Mouse (Mus musculus) kidney, embryonic 14.5 days (tissue): ENCODE data around the gene Fam53b. TPM values are rescaled to one million over a fixed set of nuclear protein-coding genes. Genes with fewer than 3 reads are reported as not detected.

ENCODE experiments used
- ATAC-seq: fragments of 200-750 bp; cut with Nextera tagmentation; 2 replicates; pipeline ENCODE4 v1.8.0; 2017; ENCODE audit warnings: moderate number of reproducible peaks, mild to moderate bottlenecking, moderate TSS enrichment, moderate library complexity; ENCODE audit not compliant: low FRiP score, low TSS enrichment
- H3K27ac ChIP-seq: fragments of 300-500 bp; sonication (generic); 2 replicates; pipeline ENCODE4 v1.5.1; 2014; ENCODE audit warnings: low read depth, mild to moderate bottlenecking, low read length, moderate library complexity, mixed read lengths
- H3K27me3 ChIP-seq: fragments of 300-500 bp; sonication (generic); 2 replicates; pipeline ENCODE4 v1.6.1; 2014; ENCODE audit warnings: mild to moderate bottlenecking, low read length; ENCODE audit not compliant: control insufficient read depth, insufficient read depth
- H3K36me3 ChIP-seq: fragments of 300-500 bp; sonication (generic); 2 replicates; pipeline ENCODE4 v1.6.1; 2014; ENCODE audit warnings: low read length, mixed read lengths; ENCODE audit not compliant: control insufficient read depth, insufficient read depth
- H3K4me1 ChIP-seq: fragments of 300-500 bp; sonication (generic); 2 replicates; pipeline ENCODE4 v1.6.1; 2014; ENCODE audit warnings: low read length, mixed read lengths; ENCODE audit not compliant: control insufficient read depth, insufficient read depth
- H3K4me2 ChIP-seq: fragments of 300-500 bp; sonication (generic); replicated peaks from 2 replicates; pipeline ENCODE4 v1.6.1; 2014; ENCODE audit warnings: low read depth, mild to moderate bottlenecking, low read length
- H3K4me3 ChIP-seq: fragments of 300-500 bp; sonication (generic); 2 replicates; pipeline ENCODE4 v1.5.1; 2014; ENCODE audit warnings: mild to moderate bottlenecking, low read length
- H3K9ac ChIP-seq: fragments of 300-500 bp; sonication (generic); 2 replicates; pipeline ENCODE4 v1.6.1; 2014; ENCODE audit warnings: low read depth, mild to moderate bottlenecking, low read length, moderate library complexity
- H3K9me3 ChIP-seq: fragments of 300-500 bp; sonication (generic); 2 replicates; pipeline ENCODE4 v1.6.1; 2016; ENCODE audit warnings: low read length; ENCODE audit not compliant: control insufficient read depth
- WGBS: fragments of 180-500 bp; shearing (Covaris S2); extraction: QIAGEN DNeasy Blood & Tissue Kit; methylation state at CpG from one replicate; pipeline ENCODE4 v1.1.7; 2014; 5-methylcytosine and 5-hydroxymethylcytosine counted together
- polyA plus RNA-seq: library from polyadenylated mRNA; unstranded; fragments of >200 nt; fragmentation: Nextera tagmentation; extraction: Ambion mirVana; gene quantifications from 2 replicates; pipeline ENCODE4 v1.2.1, GENCODE M21; 2014

Gene Fam53b
- polyA plus RNA-seq = 17.0 and 22.1 TPM in 2 replicates

GRCm38 (mm10) chr7:132813416-132814088 lies at the start of gene Fam53b:
TSS of gene Fam53b (minus strand) at chr7:132813886.
- Histone ChIP-seq H3K27ac (peak within 1 kb of the TSS; percentile 88), H3K9ac (peak within 1 kb of the TSS; percentile 89), H3K27me3 (no peaks in the 10 kb centered on the region), H3K4me1 (peaks cover 36% of the 10 kb centered on the region), H3K36me3 (no peaks in the 10 kb centered on the region), H3K9me3 (no peaks in the 10 kb centered on the region), H3K4me3 (peak within 1 kb of the TSS; percentile 81), H3K4me2 (peak within 1 kb of the TSS; percentile 80)
- under 1% methylated on average over 65 of the region's 85 CpGs for WGBS
- ATAC-seq = peak; percentile 74

GRCm38 (mm10) chr7:132859042-132859958 lies 45.6 kb upstream of the Fam53b start, which contains the start of gene Abraxas2:
TSS of gene Abraxas2 (plus strand) at chr7:132859225.
- 1% methylated on average over 53 of the region's 53 CpGs for WGBS
- ATAC-seq = peak; percentile 96
- Histone ChIP-seq H3K4me1 (no peaks in the 10 kb centered on the region), H3K27ac (peak within 1 kb of the TSS; percentile 69), H3K9ac (peak within 1 kb of the TSS; percentile 93), H3K27me3 (no peaks in the 10 kb centered on the region), H3K36me3 (no peaks in the 10 kb centered on the region), H3K9me3 (no peaks in the 10 kb centered on the region), H3K4me3 (peak within 1 kb of the TSS; percentile 99), H3K4me2 (peak within 1 kb of the TSS; percentile 67)

DNA sequence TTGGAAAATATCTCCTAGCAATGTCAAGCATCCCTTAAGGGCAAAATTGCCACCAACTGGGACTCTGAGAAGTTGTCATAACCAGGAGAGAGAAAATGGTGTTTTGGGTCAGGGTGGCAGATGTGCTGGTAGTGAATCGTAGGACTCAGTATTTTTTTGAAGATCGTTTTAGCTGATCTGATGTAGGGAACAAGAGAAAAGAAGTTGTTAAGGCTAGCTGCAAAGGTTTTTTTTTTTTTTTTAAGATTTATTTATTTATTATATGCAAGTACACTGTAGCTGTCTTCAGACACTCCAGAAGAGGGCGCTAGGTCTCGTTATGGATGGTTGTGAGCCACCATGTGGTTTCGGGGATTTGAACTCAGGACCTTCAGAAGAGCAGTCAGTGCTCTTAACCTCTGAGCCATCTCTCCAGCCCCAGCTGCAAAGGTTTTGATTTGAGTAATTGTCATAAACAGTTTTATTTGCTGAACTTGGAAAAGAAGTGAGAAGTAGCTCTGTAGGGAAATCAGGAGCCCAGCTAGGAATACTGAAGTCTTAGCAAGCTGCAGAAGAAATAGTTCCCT lies 44.4 kb upstream of the Fam53b start:
- H3K4me3 ChIP-seq = no peak overlapping the region
- H3K9ac ChIP-seq = no peak overlapping the region
- WGBS = 71% methylated on average over 5 of the region's 5 CpGs
- H3K36me3 ChIP-seq = no peaks in the 10 kb centered on the region
- H3K27me3 ChIP-seq = no peaks in the 10 kb centered on the region
- no peak overlapping the region for H3K4me2 ChIP-seq
- no peaks in the 10 kb centered on the region for H3K4me1 ChIP-seq
- H3K9me3 ChIP-seq = no peaks in the 10 kb centered on the region
- ATAC-seq = no peak
- no peak overlapping the region for H3K27ac ChIP-seq

GRCm38 (mm10) chr7:132856083-132856482 lies 42.4 kb upstream of the Fam53b start:
- H3K4me1 ChIP-seq = no peaks in the 10 kb centered on the region
- H3K27me3 ChIP-seq = no peaks in the 10 kb centered on the region
- ATAC-seq = no peak
- WGBS = 95% methylated on average over 1 of the region's 1 CpGs
- no peak overlapping the region for H3K4me3 ChIP-seq
- no peak overlapping the region for H3K27ac ChIP-seq
- H3K9me3 ChIP-seq = no peaks in the 10 kb centered on the region
- H3K36me3 ChIP-seq = no peaks in the 10 kb centered on the region
- H3K4me2 ChIP-seq = no peak overlapping the region
- H3K9ac ChIP-seq = no peak overlapping the region

DNA sequence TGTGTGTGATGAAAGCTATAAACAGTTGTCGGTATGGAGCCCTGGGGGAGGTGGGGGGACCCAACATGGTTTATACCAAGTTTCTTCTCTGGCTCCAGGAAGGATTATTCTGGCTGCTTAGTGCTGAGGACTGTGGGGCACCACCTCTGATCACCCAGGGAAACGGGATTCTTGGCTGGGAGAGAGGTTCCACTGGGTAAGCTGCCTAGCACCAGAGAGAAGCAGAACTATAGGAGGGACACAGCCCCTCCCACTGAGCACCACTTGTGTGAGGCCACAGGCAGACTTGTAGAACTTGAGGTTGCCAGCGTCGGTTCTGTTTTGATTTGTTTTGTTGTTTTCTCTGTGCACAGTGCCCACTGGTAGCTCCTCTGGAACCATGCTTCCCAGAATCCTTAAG lies 40.3 kb upstream of the Fam53b start:
- 72% methylated on average over 4 of the region's 4 CpGs for WGBS

GRCm38 (mm10) chr7:132853361-132853760 lies 39.7 kb upstream of the Fam53b start:
- H3K36me3 ChIP-seq = peaks cover 17% of the 10 kb centered on the region
- H3K4me2 ChIP-seq = no peak overlapping the region
- no peak overlapping the region for H3K9ac ChIP-seq
- ATAC-seq = no peak
- H3K27ac ChIP-seq = no peak overlapping the region
- H3K4me1 ChIP-seq = no peaks in the 10 kb centered on the region
- WGBS = 77% methylated on average over 6 of the region's 6 CpGs
- no peaks in the 10 kb centered on the region for H3K9me3 ChIP-seq
- no peaks in the 10 kb centered on the region for H3K27me3 ChIP-seq
- H3K4me3 ChIP-seq = no peak overlapping the region

More for the DNA sequence above, 40.3 kb upstream of the Fam53b start:
- no peak overlapping the region for H3K4me2 ChIP-seq
- no peak overlapping the region for H3K9ac ChIP-seq
- no peaks in the 10 kb centered on the region for H3K4me1 ChIP-seq
- H3K27me3 ChIP-seq = no peaks in the 10 kb centered on the region
- H3K36me3 ChIP-seq = peaks cover 11% of the 10 kb centered on the region
- no peaks in the 10 kb centered on the region for H3K9me3 ChIP-seq
- no peak overlapping the region for H3K4me3 ChIP-seq
- no peak overlapping the region for H3K27ac ChIP-seq
- ATAC-seq = no peak

DNA sequence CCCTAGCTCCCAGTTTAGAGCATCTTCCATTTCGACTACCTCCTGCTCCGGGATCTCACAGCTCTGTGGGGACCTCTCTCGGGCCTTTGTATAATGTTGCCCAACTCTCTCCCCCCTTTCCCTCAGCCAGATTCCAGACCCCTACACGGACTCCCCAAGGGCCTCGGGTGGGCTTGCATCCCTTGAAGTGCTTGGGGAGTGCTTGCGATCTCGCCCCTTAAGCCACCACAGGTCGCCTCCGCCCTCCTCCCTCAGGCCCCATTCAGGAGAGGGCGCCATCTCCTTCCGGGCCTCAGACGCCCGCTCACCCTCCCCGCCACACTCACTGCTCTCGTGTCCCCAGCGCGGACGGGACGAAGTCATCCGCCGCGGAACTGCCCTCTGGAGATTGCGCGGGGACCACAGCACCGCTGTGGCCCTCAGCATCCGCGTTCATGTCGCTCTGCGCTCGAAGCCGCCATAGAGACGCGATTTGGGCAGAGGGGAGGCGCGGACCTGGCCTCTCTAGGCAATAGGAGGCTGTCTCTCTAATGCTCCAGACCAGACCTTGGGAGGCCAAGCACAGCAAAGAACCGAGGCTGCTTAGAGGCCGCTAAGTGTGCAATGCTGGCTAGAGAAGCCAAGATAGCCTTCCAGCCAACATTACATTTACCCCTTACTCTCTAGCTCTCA lies 38.6 kb upstream of the Fam53b start, which contains the start of gene Eef1akmt2:
Gene Eef1akmt2, minus strand, starts transcription at position 501 of the 672 bp plus-strand sequence.
- Histone ChIP-seq H3K27ac (peak within 1 kb of the TSS; percentile 92), H3K36me3 (peaks cover 24% of the 10 kb centered on the region), H3K4me2 (peak within 1 kb of the TSS; percentile 41), H3K4me1 (no peaks in the 10 kb centered on the region), H3K9me3 (no peaks in the 10 kb centered on the region), H3K27me3 (no peaks in the 10 kb centered on the region), H3K4me3 (peak within 1 kb of the TSS; percentile 56), H3K9ac (peak within 1 kb of the TSS; percentile 72)
- WGBS = under 1% methylated on average over 37 of the region's 37 CpGs
- peak; percentile 95 for ATAC-seq

GRCm38 (mm10) chr7:132843152-132843551 lies 29.5 kb upstream of the Fam53b start:
- Histone ChIP-seq H3K36me3 (peaks cover 42% of the 10 kb centered on the region; the same call in 1 of the 2 replicates), H3K4me2 (no peak overlapping the region), H3K9me3 (no peaks in the 10 kb centered on the region), H3K9ac (no peak overlapping the region), H3K4me3 (no peak overlapping the region), H3K27ac (no peak overlapping the region), H3K27me3 (no peaks in the 10 kb centered on the region), H3K4me1 (no peaks in the 10 kb centered on the region)
- ATAC-seq = no peak
- 91% methylated on average over 3 of the region's 3 CpGs for WGBS
